8 mouse cellular contexts compared by ENCODE assay signal in the genomic region with DNA sequence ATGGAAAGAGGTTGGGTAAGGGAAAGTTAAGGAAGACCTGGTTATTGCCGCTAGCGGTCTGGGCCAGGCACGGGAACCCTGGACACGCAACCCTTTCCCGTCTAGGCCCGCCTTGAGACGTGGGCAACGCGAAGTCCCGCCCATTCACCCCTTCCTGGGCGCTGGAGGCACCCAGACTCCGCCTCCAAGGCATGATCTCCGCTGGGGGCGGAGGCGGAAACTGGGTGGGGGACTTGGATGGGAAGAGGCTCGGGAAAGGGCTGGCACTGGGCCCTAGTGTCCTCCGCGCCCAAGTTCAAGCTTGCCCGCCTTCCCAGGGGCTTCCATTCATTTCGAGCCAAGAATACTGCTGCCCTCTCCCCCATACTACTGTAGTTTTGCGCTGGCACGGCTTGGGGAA. TPM values are rescaled to one million over a fixed set of nuclear protein-coding genes. Genes with fewer than 3 reads are reported as not detected.
A peak's percentile ranks its signal among the peaks of the same experiment; 100 is the strongest.
DNase-seq lines count a peak whose midpoint lies in the region.

A gene (plus strand): TSS at position 235 of the 400 bp plus-strand sequence.

- peaks cover 35% of the 10 kb centered on the region for H3K4me1 ChIP-seq in megakaryocyte, embryonic 14.5 days

- peak within 1 kb of the TSS; percentile 84 for H3K4me3 ChIP-seq in megakaryocyte, embryonic 14.5 days (replicated peaks)

- peaks cover 48% of the 10 kb centered on the region for H3K27me3 ChIP-seq in megakaryocyte, embryonic 14.5 days (replicated peaks)

- no peaks in the 10 kb centered on the region for H3K36me3 ChIP-seq in megakaryocyte, embryonic 14.5 days (replicated peaks; ENCODE audit: low read length)

- intact Hi-C loops in gastrocnemius, postnatal 14 days (cut with DNase I; ENCODE audit: low total_unique reads): no loop called here
- intact Hi-C loops in left cerebral cortex, postnatal 14 days (cut with DNase I): no loop called here

- peak; percentile 25 for DNase-seq in T-cell, adult 2 months (ENCODE audit: low spot score)
- peak; percentile 54 to 67 for DNase-seq in cerebellum, postnatal 14 days
- DNase-seq in gastrocnemius, postnatal 14 days: peak; percentile 85
- peak; percentile 78 for DNase-seq in induced T-regulatory cell, adult 2 months (ENCODE audit: low read depth)
- peak; percentile 50 to 71 for DNase-seq in left cerebral cortex, postnatal 14 days (ENCODE audit: low spot score in 2 of 2)
- peak; percentile 68 for DNase-seq in right cerebral cortex, postnatal 14 days
- no peak for DNase-seq in c-Kit-positive CD71-positive TER-119-positive erythroid progenitor cells, embryonic 14.5 days (ENCODE audit: low spot score)

- 0 out of 2 replicates have a peak, but pooled peaks cover 3% of the 10 kb centered on the region for H3K9me3 ChIP-seq in megakaryocyte, embryonic 14.5 days

RNA-seq across cellular contexts. Expression of the gene that starts here (rescaled TPM):
- 10 to 100 TPM; 14.8 to 21.3 TPM for total RNA-seq in gastrocnemius, postnatal 14 days (2021)
- 10 to 100 TPM; 14.5 to 15.9 TPM for total RNA-seq in left cerebral cortex, postnatal 14 days (2021)
- polyA plus RNA-seq in megakaryocyte, embryonic 14.5 days (2012; ENCODE audit: insufficient read depth, low replicate concordance): 2.0 TPM in 1 of 2 replicates, not detected in the other
